Comparison of ENCODE assay signal across 12 mouse cellular contexts in the genomic region with DNA sequence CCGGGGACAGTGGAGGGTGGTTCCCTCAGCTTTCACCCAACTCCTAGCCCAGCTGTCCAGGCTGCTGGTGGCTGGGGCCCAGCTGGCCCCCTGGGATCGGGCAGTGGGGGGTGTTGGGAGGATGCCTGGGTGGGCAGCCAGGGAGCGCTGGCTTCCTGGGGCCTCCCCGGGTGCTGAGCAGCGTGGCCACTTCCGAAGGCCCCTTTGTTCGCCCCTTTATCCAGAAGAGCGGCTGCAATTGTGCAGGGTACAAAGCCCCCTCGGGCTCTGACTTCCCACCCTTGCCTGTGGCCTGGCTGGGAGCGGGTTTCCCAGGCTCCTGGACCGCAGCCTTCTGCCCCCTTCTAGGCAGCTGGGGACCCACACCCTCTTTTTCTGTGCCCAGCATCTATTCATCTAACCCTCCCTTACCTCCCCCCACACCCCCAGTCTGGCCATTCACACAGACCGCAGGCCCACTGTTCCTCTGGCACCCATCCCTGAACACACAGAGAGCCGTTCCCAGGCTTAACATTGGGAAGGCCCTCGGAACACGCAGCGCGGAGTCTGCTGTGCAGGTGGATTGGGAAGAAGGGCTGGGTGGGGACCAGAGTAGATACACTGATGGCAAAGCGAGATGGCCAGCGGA. TPM values are rescaled to one million over a fixed set of nuclear protein-coding genes. Genes with fewer than 3 reads are reported as not detected.
DNase-seq lines count a peak whose midpoint lies in the region; ATAC-seq and TF ChIP-seq lines count a peak whose summit lies in the region.
"Had no signal": no experiment of that assay in that cellular context is flagged by ENCODE, and none has a peak within 500 bp of the region (broad histone marks: within the 10 kb centered on the region; RNA-seq: fewer than 3 reads in every experiment).

No protein-coding gene starts in this region.

- H3K4me3 ChIP-seq in forebrain, embryonic 10.5 days, result no peak overlapping the region
- H3K4me3 ChIP-seq in forebrain, postnatal 0 days (ENCODE audit: low read depth, low read length), result no peak overlapping the region
- H3K4me3 ChIP-seq in midbrain, embryonic 14.5 days (replicated peaks; ENCODE audit: low read depth, low read length), result no peak overlapping the region
- H3K4me3 ChIP-seq: embryonic facial prominence, embryonic 15.5 days; limb, embryonic 13.5 days had no signal

- TF ChIP-seq CTCF in forebrain, postnatal 0 days (IDR thresholded peaks at IDR 0.05; ENCODE audit: low read depth), result no peak

- no peaks in the 10 kb centered on the region for H3K9me3 ChIP-seq in forebrain, embryonic 10.5 days
- H3K9me3 ChIP-seq in forebrain, postnatal 0 days (ENCODE audit: low read length), result no peaks in the 10 kb centered on the region
- H3K9me3 ChIP-seq in midbrain, embryonic 14.5 days (ENCODE audit: control insufficient read depth, low read length), result no peaks in the 10 kb centered on the region
- H3K9me3 ChIP-seq: embryonic facial prominence, embryonic 15.5 days; limb, embryonic 13.5 days had no signal

- H3K4me1 ChIP-seq in forebrain, embryonic 10.5 days, result peaks cover 63% of the 10 kb centered on the region
- H3K4me1 ChIP-seq in forebrain, postnatal 0 days (ENCODE audit: insufficient read depth), result 0 out of 2 replicates have a peak, but pooled peaks cover 9% of the 10 kb centered on the region
- peaks cover 5% of the 10 kb centered on the region for H3K4me1 ChIP-seq in midbrain, embryonic 14.5 days (ENCODE audit: control insufficient read depth, insufficient read depth, low read length)
- H3K4me1 ChIP-seq: embryonic facial prominence, embryonic 15.5 days; limb, embryonic 13.5 days had no signal

- peak; percentile 72 for ATAC-seq in forebrain, postnatal 0 days
- peak; percentile 71 for ATAC-seq in midbrain, embryonic 14.5 days (ENCODE audit: low FRiP score, low TSS enrichment)
- ATAC-seq in cerebellum, adult (ENCODE audit: insufficient number of reproducible peaks, low FRiP score, low TSS enrichment), result no peak

- DNase-seq in left cerebral cortex, postnatal 14 days (ENCODE audit: low spot score in 2 of 2), result peak; percentile 44 to 55
- no peak for DNase-seq in left cerebral cortex, adult 18-20 months (ENCODE audit: low spot score in 2 of 2)
- DNase-seq in forebrain, embryonic 10.5 days (ENCODE audit: extremely low spot score, low spot score), result no peak
- peak; percentile 67 for DNase-seq in forebrain, postnatal 0 days
- DNase-seq in midbrain, embryonic 14.5 days, result peak; percentile 67
- no peak for DNase-seq in adrenal gland, postnatal 14 days
- DNase-seq: gastrocnemius, postnatal 36 days; heart, postnatal 14 days; spleen, adult 18-20 months had no signal

- no peak overlapping the region for H3K9ac ChIP-seq in forebrain, postnatal 0 days
- no peak overlapping the region; the same call in 1 of the 2 replicates for H3K9ac ChIP-seq in midbrain, embryonic 14.5 days (replicated peaks; ENCODE audit: low read length)
- H3K9ac ChIP-seq: embryonic facial prominence, embryonic 15.5 days; limb, embryonic 13.5 days had no signal

- intact Hi-C loops in left cerebral cortex, postnatal 14 days (cut with DNase I), result no loop called here

- WGBS in forebrain, embryonic 10.5 days, result 38% methylated on average over 19 of the region's 19 CpGs
- 25% methylated on average over 17 of the region's 19 CpGs for WGBS in forebrain, postnatal 0 days
- 28% methylated on average over 18 of the region's 19 CpGs for WGBS in midbrain, embryonic 14.5 days

- no peak overlapping the region for H3K4me2 ChIP-seq in forebrain, postnatal 0 days (ENCODE audit: low read depth)
- no peak overlapping the region for H3K4me2 ChIP-seq in midbrain, embryonic 14.5 days (ENCODE audit: low read length)
- H3K4me2 ChIP-seq: embryonic facial prominence, embryonic 15.5 days; limb, embryonic 13.5 days had no signal

- peaks cover 97% of the 10 kb centered on the region for H3K27me3 ChIP-seq in forebrain, embryonic 10.5 days (ENCODE audit: poor library complexity, severe bottlenecking)
- H3K27me3 ChIP-seq in forebrain, postnatal 0 days (ENCODE audit: insufficient read depth, low read length), result no peaks in the 10 kb centered on the region
- peaks cover 3% of the 10 kb centered on the region for H3K27me3 ChIP-seq in midbrain, embryonic 14.5 days (ENCODE audit: control insufficient read depth, insufficient read depth, low read length)

- peak overlapping the region; percentile 85 for H3K27ac ChIP-seq in forebrain, embryonic 10.5 days
- H3K27ac ChIP-seq in forebrain, postnatal 0 days (ENCODE audit: low read depth, low read length), result peak overlapping the region; percentile 45
- H3K27ac ChIP-seq in midbrain, embryonic 14.5 days (replicated peaks; ENCODE audit: low read depth, low read length), result peak overlapping the region; percentile 49; the same call in 1 of the 2 replicates
- H3K27ac ChIP-seq: embryonic facial prominence, embryonic 15.5 days; limb, embryonic 13.5 days had no signal

- no peaks in the 10 kb centered on the region for H3K36me3 ChIP-seq in forebrain, embryonic 10.5 days (replicated peaks)
- no peaks in the 10 kb centered on the region for H3K36me3 ChIP-seq in forebrain, postnatal 0 days (ENCODE audit: insufficient read depth)
- H3K36me3 ChIP-seq in midbrain, embryonic 14.5 days (ENCODE audit: control insufficient read depth, insufficient read depth, low read length), result no peaks in the 10 kb centered on the region
- H3K36me3 ChIP-seq: embryonic facial prominence, embryonic 15.5 days; limb, embryonic 13.5 days had no signal

RNA-seq across cellular contexts. Expression of gene Rhcg, which starts 45.2 kb away (rescaled TPM):
- 1 to 10 TPM; 1.7 to 3.0 TPM for total RNA-seq in left cerebral cortex, postnatal 14 days (2021)
- total RNA-seq in left cerebral cortex, adult 18-20 months (2021), result 1 to 10 TPM; 1.6 to 2.3 TPM
- polyA plus RNA-seq in forebrain, embryonic 10.5 days (2016; fragmentation: Nextera tagmentation; extraction: Ambion mirVana), result 2.4 and 3.3 TPM in 2 replicates
- total RNA-seq in forebrain, postnatal 0 days (2014; rRNA removed), result 2.0 TPM in 2 replicates
- 2.9 and 4.3 TPM in 2 replicates for polyA plus RNA-seq in forebrain, postnatal 0 days (2015; fragmentation: Nextera tagmentation; extraction: Ambion mirVana)
- polyA plus RNA-seq in midbrain, embryonic 14.5 days (2014; fragmentation: Nextera tagmentation; extraction: Ambion mirVana), result 2.6 and 3.1 TPM in 2 replicates
- 1.9 and 2.4 TPM in 2 replicates for total RNA-seq in adrenal gland, postnatal 14 days (2021)
- total RNA-seq: gastrocnemius, postnatal 36 days; heart, postnatal 14 days had no signal
- polyA plus RNA-seq: limb, embryonic 13.5 days had no signal

Comparison
In these comparisons a context has a peak if more than half of its experiments do, and no peak if none do; other contexts are left out.
1. DNase-seq: peak in left cerebral cortex, postnatal 14 days (2 of 2), forebrain, postnatal 0 days (single experiment) and midbrain, embryonic 14.5 days (single experiment); none in left cerebral cortex, adult 18-20 months (0 of 2), forebrain, embryonic 10.5 days (single experiment) and adrenal gland, postnatal 14 days (single experiment).
2. Peak in every context shown above with its lines, with median percentiles within 50 percentile points of each other: H3K27ac ChIP-seq.